Mouse (Mus musculus): ENCODE measurements at regions not wholly inside any gene's neighbourhood (a gene's known extent, or its start where the extent isn't known, plus 50 kb on each side); places are given as distances from the start of the nearest gene placed in this dataset.

DNA sequence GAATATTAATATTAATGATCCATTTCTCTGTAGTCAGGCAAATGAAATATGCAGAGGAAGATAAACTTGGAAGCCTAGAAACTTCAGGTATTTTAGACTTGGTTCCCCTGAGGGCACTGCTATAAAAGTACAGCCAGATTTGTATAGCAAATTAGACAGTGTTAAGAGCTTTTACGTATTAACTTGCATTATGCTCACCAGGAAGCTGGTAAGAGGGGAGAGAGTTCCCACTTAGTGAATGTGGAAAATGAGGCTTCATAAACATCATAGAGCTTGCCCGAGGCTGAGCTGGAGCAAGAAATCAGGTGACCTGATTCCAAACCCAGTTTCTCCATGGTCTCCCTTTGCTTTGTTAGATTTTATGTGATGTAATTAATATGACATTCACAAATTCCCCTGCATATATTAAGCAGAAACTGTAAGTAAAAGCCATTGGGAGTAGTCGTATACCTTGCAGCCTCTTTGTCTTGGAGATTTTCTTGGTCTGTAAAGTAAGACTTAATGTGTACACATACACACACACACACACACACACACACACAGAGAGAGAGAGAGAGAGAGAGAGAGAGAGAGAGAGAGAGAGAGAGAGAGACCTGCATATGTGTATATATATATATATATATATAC, 718.9 kb upstream of the Isx start:
- no peak for DNase-seq (ENCODE audit: low spot score in 2 of 2)

GRCm38 (mm10) chr8:74169561-74169960, 703.4 kb upstream of the Isx start:
- no peak for DNase-seq (ENCODE audit: low spot score in 2 of 2)

GRCm38 (mm10) chr8:74170702-74171101, 702.3 kb upstream of the Isx start:
- no peak for DNase-seq (ENCODE audit: low spot score in 2 of 2)

GRCm38 (mm10) chr8:74171113-74171512, 701.9 kb upstream of the Isx start:
- DNase-seq (ENCODE audit: low spot score in 2 of 2) = no peak

GRCm38 (mm10) chr8:74204601-74205000, 668.4 kb upstream of the Isx start:
- DNase-seq (ENCODE audit: low spot score in 2 of 2) = peak in 1 of 2 experiments; percentile 11

- DNase-seq (ENCODE audit: low spot score in 2 of 2) = no peak
Measured at GRCm38 (mm10) chr8:74208292-74208691, 664.7 kb upstream of the Isx start.

DNA sequence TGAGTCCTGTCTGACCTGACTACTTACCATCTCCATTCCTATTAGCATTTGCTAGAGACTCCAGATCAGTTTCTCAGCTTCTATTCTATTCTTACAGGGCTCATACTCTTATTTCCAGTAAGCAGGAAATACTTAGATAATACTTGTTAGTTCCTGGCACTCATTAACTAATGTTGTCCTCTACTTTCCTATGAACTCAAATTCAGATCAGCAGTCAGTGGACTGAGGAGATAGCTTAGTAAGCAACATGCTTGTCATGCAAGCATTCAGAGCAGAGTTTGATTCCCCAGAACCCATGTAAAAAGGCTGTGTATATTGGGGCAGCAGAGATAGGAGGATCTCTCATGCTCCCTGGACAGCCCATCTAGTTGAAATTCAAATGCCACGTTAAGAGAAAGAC, 656.2 kb upstream of the Isx start:
- no peak for DNase-seq (ENCODE audit: low spot score in 2 of 2)

All from frontal cortex, postnatal 10 days (tissue).